Mouse (Mus musculus) lung, postnatal 10 days (tissue): Measurements from ENCODE around the gene Scd4.

ENCODE experiments used
- DNase-seq: peaks from one replicate; pipeline ENCODE4 v3.0.0; 2021

The Scd4 gene

GRCm38 (mm10) chr19:44332833-44333623 is at the start of gene Scd4:
Scd4 (plus strand) TSS chr19:44333092.
- DNase-seq: no peak

GRCm38 (mm10) chr19:44283157-44284024 is 49.5 kb upstream of the Scd4 start:
- DNase-seq: no peak

DNA sequence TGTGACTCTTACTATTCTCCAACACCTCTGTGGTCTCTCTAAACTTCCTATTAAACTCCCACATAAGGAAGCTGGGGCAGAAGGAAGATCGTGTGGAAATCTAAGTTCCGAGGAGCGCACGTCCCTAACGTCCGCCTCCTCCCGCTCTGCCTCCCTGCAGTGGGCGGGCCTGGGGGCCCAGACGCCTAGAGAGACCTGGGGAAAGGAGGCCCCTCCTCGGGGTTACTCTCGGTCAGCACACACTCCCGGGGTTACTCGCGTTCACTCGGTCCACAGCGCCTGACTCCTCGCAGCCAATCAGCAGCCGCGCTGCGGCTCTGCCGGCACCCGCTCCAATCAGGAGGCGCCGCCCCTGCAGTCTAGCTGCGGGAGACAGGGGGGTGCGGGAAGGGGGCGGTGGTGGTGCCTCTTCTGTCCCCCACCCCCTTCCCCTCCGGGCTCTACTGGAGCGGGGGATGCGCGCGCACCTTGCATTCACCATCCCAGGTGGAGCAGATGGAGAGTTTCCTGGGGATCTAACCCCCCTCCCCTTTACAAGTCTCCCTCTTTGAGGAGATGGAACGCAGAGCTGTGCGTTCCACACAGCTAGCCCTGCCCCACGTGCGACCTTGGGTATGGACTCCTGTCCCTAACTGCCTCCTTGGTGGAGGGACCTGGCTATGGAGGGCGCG is 48.7 kb upstream of the Scd4 start:
- peak; percentile 96 for DNase-seq

GRCm38 (mm10) chr19:44284723-44285122 is 48.2 kb upstream of the Scd4 start:
- DNase-seq: peak; percentile 56

DNA sequence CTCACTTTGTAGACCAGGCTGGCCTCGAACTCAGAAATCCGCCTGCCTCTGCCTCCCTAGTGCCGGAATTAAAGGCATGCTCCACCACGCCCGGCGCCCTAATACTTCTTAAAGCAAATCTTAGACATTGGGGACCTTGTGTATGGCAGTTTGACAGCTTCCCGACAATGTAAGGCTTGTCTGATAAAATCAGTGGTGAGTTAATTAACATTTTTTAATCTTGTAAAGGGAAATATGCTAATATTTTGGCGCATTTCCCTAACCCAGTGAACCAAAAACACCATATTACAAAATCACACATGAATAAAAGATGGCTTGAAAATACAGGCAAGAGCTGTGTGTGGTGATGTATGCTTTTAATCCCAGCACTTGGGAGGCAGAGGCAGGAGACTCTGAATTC is 47.3 kb upstream of the Scd4 start:
- no peak for DNase-seq

GRCm38 (mm10) chr19:44286109-44286508 is 46.8 kb upstream of the Scd4 start:
- DNase-seq: peak; percentile 72

DNA sequence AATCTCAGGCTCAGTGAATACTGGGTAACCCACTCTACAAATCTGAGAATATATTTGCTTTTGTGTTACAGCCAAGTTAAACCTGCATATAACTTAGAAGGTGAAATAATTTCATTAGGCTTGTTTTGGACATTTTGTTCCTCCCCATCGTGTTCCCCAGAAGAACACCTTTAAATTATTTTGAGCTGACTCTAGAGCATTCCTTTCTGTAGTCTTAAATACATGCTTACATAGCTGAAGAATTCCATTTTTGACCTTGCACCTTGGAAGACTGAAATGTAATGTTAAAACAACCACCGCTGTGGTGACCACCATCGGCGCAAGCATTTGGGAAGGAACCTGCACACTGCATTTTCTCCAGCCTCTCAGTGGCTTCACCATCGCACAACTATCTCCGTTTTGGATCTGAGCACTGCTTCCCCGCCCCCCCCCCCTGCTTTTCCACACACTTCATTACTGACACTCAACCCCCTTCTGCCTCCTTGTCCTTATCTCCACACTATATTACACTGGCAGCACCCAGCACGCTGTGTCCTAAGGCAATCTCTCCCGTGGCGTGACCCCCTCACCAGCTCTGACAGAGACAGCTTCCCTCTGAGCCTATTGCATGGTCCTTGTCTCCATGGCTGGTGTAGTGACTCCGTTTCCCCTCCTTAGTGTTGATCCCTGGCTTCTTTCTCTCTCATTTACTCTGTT is 45.3 kb upstream of the Scd4 start:
- no peak for DNase-seq

GRCm38 (mm10) chr19:44292083-44292482 is 40.8 kb upstream of the Scd4 start:
- no peak for DNase-seq

GRCm38 (mm10) chr19:44292483-44292882 is 40.4 kb upstream of the Scd4 start:
- DNase-seq: no peak

DNA sequence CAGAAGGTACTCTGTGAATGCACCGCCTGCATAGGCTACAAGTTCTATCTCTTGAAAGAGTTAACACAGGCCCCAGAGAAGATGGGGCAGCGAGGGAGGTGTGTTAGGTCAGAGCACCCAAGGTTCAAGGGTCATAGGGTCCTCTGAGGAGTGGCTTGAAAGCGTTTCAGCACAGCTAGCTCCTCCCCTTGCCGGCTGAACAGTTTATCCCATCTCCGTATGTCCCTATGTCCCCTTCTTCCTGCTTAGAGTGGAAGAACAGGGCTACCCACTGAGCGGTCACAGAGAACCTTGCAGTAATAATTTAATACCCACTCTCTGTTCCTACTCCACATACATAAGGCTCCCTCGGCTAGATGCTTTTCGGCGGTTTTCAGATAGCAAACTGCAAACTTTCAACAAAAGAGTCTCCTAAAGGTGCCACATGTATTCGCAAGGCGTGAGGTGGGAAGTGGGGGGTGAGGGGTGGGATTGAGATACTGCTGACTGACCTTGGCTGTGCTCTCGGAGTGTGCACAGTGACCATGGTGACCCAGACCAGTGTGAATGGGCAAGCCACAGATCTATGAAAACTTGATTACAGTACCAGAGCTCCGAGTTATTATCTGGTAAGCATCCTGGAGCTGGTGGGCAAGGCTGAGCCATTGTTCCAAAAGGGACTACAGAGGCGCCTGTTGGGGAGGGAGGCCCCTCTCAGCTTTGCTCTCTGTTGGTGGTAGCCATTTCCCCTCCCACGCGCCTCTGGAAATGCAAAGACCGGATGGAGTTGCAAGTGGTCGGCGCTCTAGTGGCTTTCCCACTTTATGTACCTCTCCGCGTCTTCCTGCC is 39.7 kb upstream of the Scd4 start, which contains the start of gene Scd2:
TSS of gene Scd2 (plus strand) at position 734 of the 828 bp plus-strand sequence.
- peak; percentile 37 for DNase-seq

- DNase-seq: peak; percentile 95
These were observed 38.9 kb upstream of the Scd4 start for GRCm38 (mm10) chr19:44293769-44294551.

DNA sequence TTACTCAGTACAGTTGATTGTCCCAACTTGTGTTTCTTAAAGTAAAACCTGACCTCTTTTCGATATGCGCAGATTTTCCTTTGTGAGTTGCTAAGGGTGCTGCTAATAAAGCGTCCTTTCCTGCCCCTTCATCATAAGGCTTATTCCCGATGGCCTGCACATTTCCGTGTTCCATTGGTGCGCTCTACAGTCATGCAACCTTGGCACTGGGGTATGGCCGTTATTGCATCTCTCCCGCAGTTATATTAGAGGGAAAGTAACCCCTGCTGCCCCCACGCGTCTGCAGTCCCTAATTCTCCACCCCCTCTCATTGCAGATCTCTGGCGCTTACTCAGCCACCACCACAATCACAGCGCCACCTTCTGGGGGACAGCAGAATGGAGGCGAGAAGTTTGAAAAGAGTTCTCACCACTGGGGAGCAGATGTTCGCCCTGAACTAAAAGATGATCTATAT is 38.3 kb upstream of the Scd4 start:
- peak; percentile 94 for DNase-seq

DNA sequence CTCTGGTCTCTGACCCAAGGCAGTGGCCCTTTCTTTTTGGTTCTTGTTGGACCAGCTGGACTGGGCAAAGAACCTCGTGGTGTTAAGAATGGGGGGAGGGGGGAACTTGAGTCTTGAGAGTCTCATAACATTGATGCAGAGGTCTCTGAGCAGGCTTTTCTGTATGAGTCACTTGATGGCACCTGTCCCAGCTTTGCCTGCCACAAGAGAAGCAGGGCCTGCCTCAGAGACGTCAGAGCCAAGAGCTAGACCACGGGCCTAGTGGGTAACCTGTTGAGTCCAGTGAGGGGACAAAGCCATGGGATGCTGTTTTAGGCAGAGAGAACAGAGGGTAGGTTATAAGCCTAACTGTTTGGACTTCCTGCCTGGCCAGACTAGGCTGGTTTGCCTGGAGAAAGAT is 37.6 kb upstream of the Scd4 start:
- DNase-seq: peak; percentile 74

GRCm38 (mm10) chr19:44295741-44296140 is 37.2 kb upstream of the Scd4 start:
- peak; percentile 94 for DNase-seq

DNA sequence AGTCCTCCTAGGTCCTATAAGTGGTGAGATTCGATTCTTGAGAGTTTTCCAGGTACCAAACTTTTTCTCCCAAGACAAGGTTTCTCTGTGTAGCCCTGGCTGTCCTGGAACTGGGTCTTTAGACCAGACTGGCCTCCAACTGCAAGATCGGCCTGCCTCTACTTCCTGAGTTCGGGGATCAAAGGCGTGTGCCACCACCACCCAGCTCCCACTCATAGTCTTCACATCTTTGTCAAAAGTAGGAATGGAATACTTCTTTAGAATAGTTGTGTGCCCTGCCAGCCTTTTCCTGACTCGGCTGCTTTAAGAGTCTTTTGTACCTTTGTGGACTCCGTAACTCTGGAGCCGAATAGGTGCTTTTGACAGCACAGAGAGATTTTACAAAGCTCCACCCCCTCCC is 36.7 kb upstream of the Scd4 start:
- no peak for DNase-seq

GRCm38 (mm10) chr19:44297068-44297760 is 35.7 kb upstream of the Scd4 start:
- DNase-seq: no peak

GRCm38 (mm10) chr19:44297862-44298261 is 35.0 kb upstream of the Scd4 start:
- DNase-seq: no peak

DNA sequence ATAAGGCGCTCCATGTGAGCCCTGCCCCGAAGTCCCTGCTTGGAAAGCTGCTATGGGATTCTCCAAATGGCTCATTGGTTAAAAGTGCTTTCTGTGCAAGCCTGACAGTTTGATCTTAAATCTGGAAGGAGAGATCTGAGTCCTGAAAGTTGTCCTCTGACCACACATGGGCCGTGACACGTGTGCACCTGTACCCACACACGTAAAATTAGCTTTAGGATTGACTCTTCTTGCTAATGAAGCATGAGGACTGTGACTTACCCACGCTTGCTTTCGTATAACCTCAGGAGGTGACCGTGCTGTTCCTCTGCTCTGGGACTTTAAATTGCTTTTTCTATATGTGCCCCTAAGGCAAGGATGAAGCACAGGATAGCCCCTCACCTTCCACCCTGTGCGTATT is 33.8 kb upstream of the Scd4 start:
- DNase-seq: no peak

- no peak for DNase-seq
These were observed 33.0 kb upstream of the Scd4 start for GRCm38 (mm10) chr19:44299902-44300301.

DNA sequence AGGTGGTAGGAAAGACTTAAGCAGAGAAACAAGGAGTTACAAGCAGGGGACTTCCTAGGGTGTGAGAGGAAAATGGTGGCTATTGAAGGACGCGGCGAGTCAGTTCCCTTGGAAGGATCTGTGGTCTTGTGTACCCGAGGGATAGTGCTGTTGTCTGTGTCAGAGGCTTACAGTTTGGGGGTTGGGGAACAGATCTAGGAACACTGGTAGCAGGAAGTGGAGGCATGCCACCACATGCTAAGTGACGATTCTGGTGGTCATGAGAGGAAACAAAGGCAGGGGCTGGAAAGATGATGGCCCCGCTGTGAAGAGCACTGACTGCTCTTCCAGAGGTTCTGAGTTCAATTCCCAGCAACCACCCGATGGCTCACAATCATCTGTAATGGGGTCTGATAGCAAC is 32.4 kb upstream of the Scd4 start:
- DNase-seq: no peak
